Mouse (Mus musculus) ES-Bruce4 (cell line): ENCODE results near the gene Dnajc8.

Experiments used
- CTCF ChIP-seq: IDR thresholded peaks from one replicate; pipeline ENCODE4 v1.8.1; 2011; ENCODE audit warnings: low read depth, low read length
- EP300 ChIP-seq: IDR thresholded peaks from 2 replicates; pipeline ENCODE4 v1.6.1; 2011; ENCODE audit warnings: low read depth, low read length; ENCODE audit not compliant: insufficient read depth

DNA sequence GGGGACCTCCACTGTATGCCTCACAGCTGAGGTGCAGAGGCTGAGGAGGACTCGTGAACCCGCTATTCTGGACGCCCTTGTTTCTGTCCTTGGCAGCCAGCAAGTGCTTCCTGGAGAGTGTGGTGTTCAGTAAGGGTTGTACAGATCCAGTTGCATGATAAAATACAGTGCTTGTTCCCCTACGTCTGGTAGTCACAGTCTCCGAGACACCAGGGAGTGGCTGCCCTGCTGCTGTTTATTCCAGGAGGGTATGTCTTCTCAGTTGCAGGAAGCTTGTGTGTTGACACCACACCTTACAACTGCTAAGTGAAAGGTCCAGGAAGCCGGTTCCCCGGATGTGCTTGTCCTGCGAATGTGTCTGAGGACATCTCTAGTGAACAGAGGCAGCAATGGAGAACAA lies 19.3 kb downstream of the Dnajc8 start:
- no peak for TF ChIP-seq CTCF
- no peak for TF ChIP-seq EP300
